Mouse (Mus musculus) heart, embryonic 15.5 days (tissue): Measurements from ENCODE around the gene Zg16. TPM values are rescaled to one million over a fixed set of nuclear protein-coding genes. Genes with fewer than 3 reads are reported as not detected.
A peak's percentile ranks its signal among the peaks of the same experiment; 100 is the strongest.

Source experiments
- ATAC-seq: fragments of 200-750 bp; cut with Nextera tagmentation; replicated peaks from 2 replicates; pipeline ENCODE4 v1.8.0; 2017; ENCODE audit warnings: low read depth, moderate TSS enrichment; ENCODE audit not compliant: insufficient number of reproducible peaks, insufficient read depth, low FRiP score
- H3K27ac ChIP-seq: fragments of 300-500 bp; sonication (generic); 2 replicates; pipeline ENCODE4 v1.5.1; 2015; ENCODE audit warnings: mild to moderate bottlenecking, inconsistent platforms
- H3K27me3 ChIP-seq: fragments of 300-500 bp; sonication (generic); 2 replicates; pipeline ENCODE4 v1.6.1; 2015; ENCODE audit warnings: inconsistent platforms
- H3K36me3 ChIP-seq: fragments of 300-500 bp; sonication (generic); 2 replicates; pipeline ENCODE4 v1.6.1; 2015; ENCODE audit warnings: mild to moderate bottlenecking, inconsistent platforms
- H3K4me1 ChIP-seq: fragments of 300-500 bp; sonication (generic); replicated peaks from 2 replicates; pipeline ENCODE4 v1.6.1; 2015; ENCODE audit warnings: inconsistent platforms
- H3K4me2 ChIP-seq: fragments of 300-500 bp; sonication (generic); 2 replicates; pipeline ENCODE4 v1.6.1; 2015; ENCODE audit warnings: inconsistent platforms, mild to moderate bottlenecking, moderate library complexity
- H3K4me3 ChIP-seq: fragments of 300-500 bp; sonication (generic); 2 replicates; pipeline ENCODE4 v1.5.1; 2015; ENCODE audit warnings: mild to moderate bottlenecking, inconsistent platforms
- H3K9ac ChIP-seq: fragments of 300-500 bp; sonication (generic); 2 replicates; pipeline ENCODE4 v1.6.1; 2015; ENCODE audit warnings: mild to moderate bottlenecking, inconsistent platforms
- H3K9me3 ChIP-seq: fragments of 300-500 bp; sonication (generic); replicated peaks from 2 replicates; pipeline ENCODE4 v1.6.1; 2016; ENCODE audit warnings: inconsistent platforms
- WGBS: fragments of 180-500 bp; shearing (Covaris S2); methylation state at CpG from one replicate; pipeline ENCODE4 v1.1.7; 2015; ENCODE audit warnings: mixed read lengths; 5-methylcytosine and 5-hydroxymethylcytosine counted together
- polyA plus RNA-seq: library from polyadenylated mRNA; unstranded; fragments of >200 nt; fragmentation: Nextera tagmentation; extraction: Ambion mirVana; gene quantifications from 2 replicates; pipeline ENCODE4 v1.2.1, GENCODE M21; 2015

The Zg16 gene
- polyA plus RNA-seq, 1 experiment from 2014 or later = not detected

DNA sequence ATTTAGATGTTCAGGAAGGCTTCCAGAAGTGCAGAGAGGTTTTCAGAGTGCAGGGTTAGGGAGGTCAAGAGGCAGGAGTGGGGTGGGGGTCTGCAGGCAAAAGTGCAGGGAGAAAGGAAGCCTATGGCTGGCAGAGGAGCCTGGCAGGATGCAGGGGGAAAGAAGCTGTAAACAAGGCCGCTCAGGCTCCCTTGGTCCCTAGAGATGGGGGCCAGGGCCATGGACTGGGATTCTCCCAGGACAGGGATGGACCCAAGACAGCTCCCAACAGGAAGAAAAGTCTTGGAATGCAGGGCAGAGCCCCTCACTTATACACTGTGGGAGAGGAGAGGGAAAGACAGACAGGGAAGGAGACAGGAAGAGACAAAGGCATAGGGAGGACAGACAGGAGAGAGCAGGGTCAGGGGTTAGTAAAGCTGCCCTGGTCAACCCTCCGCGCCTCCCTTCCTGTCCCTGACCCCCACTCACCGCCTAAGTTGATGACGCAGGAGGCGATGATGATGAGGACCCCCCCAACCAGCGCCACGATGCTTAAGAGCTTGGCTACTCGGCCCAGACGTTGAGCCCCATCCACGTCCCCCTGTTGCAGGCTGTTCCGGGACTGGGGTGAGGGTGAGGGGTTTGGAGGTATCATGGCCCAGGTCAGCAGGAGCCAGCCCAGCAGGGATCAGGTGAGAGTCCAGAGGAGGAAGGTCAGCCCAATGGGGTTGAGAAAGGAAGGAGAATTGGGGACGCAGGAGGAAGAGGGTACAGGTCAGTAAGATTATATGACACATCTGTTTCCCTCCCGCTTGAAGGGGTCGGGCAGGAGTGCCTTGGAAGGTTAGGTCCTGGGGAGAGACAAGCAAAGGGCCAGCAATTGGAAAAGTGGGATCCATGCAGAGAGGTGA, 68.5 kb downstream of the Zg16 start:
- H3K36me3 ChIP-seq = peaks cover 21% of the 10 kb centered on the region
- H3K27me3 ChIP-seq = no peaks in the 10 kb centered on the region
- peaks cover 76% of the 10 kb centered on the region for H3K4me1 ChIP-seq
- H3K9me3 ChIP-seq = no peaks in the 10 kb centered on the region
- WGBS = 81% methylated on average over 15 of the region's 15 CpGs
- peak overlapping the region; percentile 99; the same call in 1 of the 2 replicates for H3K27ac ChIP-seq
- no peak overlapping the region for H3K9ac ChIP-seq
- no peak for ATAC-seq
- no peak overlapping the region for H3K4me3 ChIP-seq
- no peak overlapping the region for H3K4me2 ChIP-seq

DNA sequence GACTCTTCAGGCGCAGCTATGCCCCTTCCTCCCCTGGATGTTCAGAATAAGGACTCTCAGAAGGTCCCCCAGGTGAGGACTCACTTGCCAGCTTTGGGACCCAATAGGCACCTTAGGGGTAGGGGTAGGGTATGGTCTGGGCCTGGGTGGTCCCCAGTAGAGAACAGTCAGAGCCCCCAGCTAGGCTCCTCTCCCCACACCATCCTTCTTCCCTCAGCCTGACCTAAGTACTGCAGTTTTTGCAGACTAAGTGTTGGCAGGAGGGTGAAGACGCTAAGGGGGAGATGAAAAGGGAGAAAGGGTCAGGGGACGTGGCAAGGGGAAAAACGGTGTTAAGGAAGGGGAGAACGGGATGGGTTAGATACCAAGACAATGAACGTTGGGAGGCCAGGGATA, 69.2 kb downstream of the Zg16 start:
- Histone ChIP-seq H3K9me3 (no peaks in the 10 kb centered on the region), H3K9ac (no peak overlapping the region), H3K27ac (peak overlapping the region; percentile 99), H3K4me1 (peaks cover 75% of the 10 kb centered on the region), H3K4me3 (no peak overlapping the region), H3K27me3 (no peaks in the 10 kb centered on the region), H3K36me3 (peaks cover 17% of the 10 kb centered on the region), H3K4me2 (no peak overlapping the region)
- no peak for ATAC-seq
- WGBS = 39% methylated on average over 6 of the region's 6 CpGs

DNA sequence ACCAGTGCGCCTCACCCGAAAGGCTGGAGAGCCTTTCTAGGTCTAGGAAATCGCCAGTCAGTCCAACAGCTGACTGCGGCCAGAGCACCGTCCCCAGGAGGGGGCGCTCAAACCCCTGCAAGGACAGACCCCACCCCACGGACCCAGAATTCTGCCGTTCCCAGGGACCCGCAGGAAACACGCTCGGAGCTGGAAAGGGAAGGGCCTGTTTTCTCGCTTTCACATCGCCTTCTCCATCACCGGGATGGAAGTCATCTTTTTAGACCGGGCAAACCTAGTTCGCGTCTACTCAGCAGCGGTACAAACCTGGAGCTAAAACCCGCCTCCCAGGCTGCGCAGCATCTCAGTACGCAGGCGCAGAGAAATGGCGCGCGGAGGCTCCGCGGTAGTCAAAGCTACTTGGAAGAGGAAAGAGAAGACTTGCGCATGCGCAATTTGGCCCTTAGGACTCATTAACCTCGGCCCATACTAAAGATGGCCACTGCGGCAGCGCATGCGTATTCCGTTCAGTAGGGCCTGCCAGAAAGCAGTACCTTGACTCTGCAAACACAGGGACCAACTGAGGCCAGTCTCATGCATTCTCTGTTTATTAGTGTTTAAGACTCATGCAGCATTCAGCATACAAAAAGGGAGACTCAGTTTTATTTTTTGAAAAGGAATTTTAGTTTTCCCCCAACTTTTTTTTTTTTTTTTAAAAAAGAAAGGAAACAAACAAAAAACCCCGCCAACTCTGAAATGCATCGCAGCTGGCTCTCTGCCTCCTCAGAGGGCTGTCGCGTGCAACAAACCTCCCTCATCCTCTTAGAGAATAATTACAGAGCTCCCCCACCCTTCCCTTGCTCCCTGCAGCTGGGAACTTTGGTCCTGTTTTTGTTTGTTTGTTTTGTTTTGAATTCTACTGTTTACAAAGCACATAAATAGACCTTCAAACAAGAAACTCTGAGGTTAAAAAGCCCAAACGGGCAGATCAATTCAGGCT, 69.9 kb downstream of the Zg16 start, which contains the start of gene Pagr1a:
Gene Pagr1a, minus strand, starts transcription at position 382 of the 979 bp plus-strand sequence.
- H3K4me2 ChIP-seq = peak within 1 kb of the TSS; percentile 88
- no peaks in the 10 kb centered on the region for H3K9me3 ChIP-seq
- H3K9ac ChIP-seq = peak within 1 kb of the TSS; percentile 93
- H3K4me3 ChIP-seq = peak within 1 kb of the TSS; percentile 77
- WGBS = 4% methylated on average over 39 of the region's 39 CpGs
- ATAC-seq = peak; percentile 79
- peak within 1 kb of the TSS; percentile 99 for H3K27ac ChIP-seq
- no peaks in the 10 kb centered on the region for H3K27me3 ChIP-seq
- peaks cover 68% of the 10 kb centered on the region for H3K4me1 ChIP-seq
- H3K36me3 ChIP-seq = peaks cover 14% of the 10 kb centered on the region; the same call in 1 of the 2 replicates

- peaks cover 61% of the 10 kb centered on the region for H3K4me1 ChIP-seq
- peak overlapping the region; percentile 99 for H3K27ac ChIP-seq
- 0% methylated on average over 22 of the region's 22 CpGs for WGBS
- H3K9ac ChIP-seq = peak overlapping the region; percentile 93
- H3K4me2 ChIP-seq = peak overlapping the region; percentile 88
- H3K36me3 ChIP-seq = peaks cover 11% of the 10 kb centered on the region; the same call in 1 of the 2 replicates
- H3K9me3 ChIP-seq = no peaks in the 10 kb centered on the region
- peak; percentile 54 for ATAC-seq
- no peaks in the 10 kb centered on the region for H3K27me3 ChIP-seq
- peak overlapping the region; percentile 77 for H3K4me3 ChIP-seq
These were observed 70.6 kb downstream of the Zg16 start for GRCm38 (mm10) chr7:127016486-127016938.

GRCm38 (mm10) chr7:127016481-127016485, 70.8 kb downstream of the Zg16 start, which contains the start of gene Pagr1b:
Pagr1b (minus strand) TSS chr7:127016484.
- Histone ChIP-seq H3K27ac (peak within 1 kb of the TSS; percentile 99), H3K4me1 (peaks cover 59% of the 10 kb centered on the region), H3K9me3 (no peaks in the 10 kb centered on the region), H3K4me3 (peak within 1 kb of the TSS; percentile 77), H3K4me2 (peak within 1 kb of the TSS; percentile 88), H3K9ac (peak within 1 kb of the TSS; percentile 93), H3K36me3 (peaks cover 11% of the 10 kb centered on the region; the same call in 1 of the 2 replicates), H3K27me3 (no peaks in the 10 kb centered on the region)
- ATAC-seq = no peak

DNA sequence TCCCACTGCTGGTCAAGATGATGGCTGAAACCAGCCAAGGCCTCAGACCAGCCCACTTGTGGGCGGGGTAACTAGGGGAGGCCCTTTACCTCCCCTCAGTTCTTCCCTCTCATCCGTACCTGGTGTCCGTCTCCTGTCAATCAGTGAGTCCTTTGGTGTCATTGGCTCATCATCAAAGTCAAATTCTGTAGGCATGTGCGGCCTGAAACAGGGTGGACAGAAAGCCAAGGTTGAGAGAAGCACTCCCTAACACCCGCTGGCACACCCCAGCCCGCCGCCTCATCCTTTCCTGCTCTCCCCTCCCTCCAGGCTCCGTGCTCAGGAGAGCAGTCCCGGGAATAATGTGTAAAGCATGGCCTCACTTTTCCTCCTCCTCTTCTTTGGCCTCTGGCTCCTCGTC, 71.0 kb downstream of the Zg16 start:
- H3K4me2 ChIP-seq = peak overlapping the region; percentile 88
- H3K27me3 ChIP-seq = no peaks in the 10 kb centered on the region
- peak overlapping the region; percentile 93 for H3K9ac ChIP-seq
- H3K4me3 ChIP-seq = peak overlapping the region; percentile 77
- H3K36me3 ChIP-seq = peaks cover 11% of the 10 kb centered on the region; the same call in 1 of the 2 replicates
- H3K9me3 ChIP-seq = no peaks in the 10 kb centered on the region
- peaks cover 57% of the 10 kb centered on the region for H3K4me1 ChIP-seq
- 2% methylated on average over 10 of the region's 10 CpGs for WGBS
- peak overlapping the region; percentile 99 for H3K27ac ChIP-seq
- peak; percentile 28; the same call in 1 of the 2 replicates for ATAC-seq

DNA sequence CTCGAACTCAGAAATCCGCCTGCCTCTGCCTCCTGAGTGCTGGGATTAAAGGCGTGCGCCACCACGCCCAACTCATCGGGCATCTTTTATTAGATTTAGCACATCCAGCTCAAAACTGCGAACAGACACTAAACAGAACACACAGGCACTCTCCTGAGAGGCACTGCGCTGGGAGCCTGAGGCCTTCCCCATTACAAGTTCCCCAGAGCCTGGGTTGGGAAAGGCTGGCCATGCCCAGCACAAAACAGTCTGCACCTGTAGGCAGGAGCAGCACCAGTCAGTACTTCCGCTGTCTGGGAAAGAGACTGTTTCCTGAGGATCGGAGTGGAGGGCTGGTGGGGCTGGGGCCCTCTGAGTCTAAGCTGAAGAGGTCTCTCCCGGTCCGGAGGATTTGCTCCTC, 72.1 kb downstream of the Zg16 start:
- H3K9me3 ChIP-seq = no peaks in the 10 kb centered on the region
- H3K4me2 ChIP-seq = peak overlapping the region; percentile 88
- no peaks in the 10 kb centered on the region for H3K27me3 ChIP-seq
- 84% methylated on average over 12 of the region's 12 CpGs for WGBS
- no peak overlapping the region for H3K4me3 ChIP-seq
- H3K36me3 ChIP-seq = peaks cover 11% of the 10 kb centered on the region; the same call in 1 of the 2 replicates
- no peak for ATAC-seq
- H3K27ac ChIP-seq = no peak overlapping the region
- peaks cover 46% of the 10 kb centered on the region for H3K4me1 ChIP-seq
- H3K9ac ChIP-seq = no peak overlapping the region

- Histone ChIP-seq H3K4me3 (peak within 1 kb of the TSS; percentile 77), H3K9me3 (no peaks in the 10 kb centered on the region), H3K4me1 (peaks cover 40% of the 10 kb centered on the region), H3K9ac (peak within 1 kb of the TSS; percentile 56), H3K4me2 (peak within 1 kb of the TSS; percentile 88), H3K27ac (peak within 1 kb of the TSS; percentile 60), H3K27me3 (no peaks in the 10 kb centered on the region), H3K36me3 (peaks cover 11% of the 10 kb centered on the region; the same call in 1 of the 2 replicates)
- WGBS = 18% methylated on average over 11 of the region's 11 CpGs
- no peak for ATAC-seq
These were observed 72.8 kb downstream of the Zg16 start, which contains the start of gene Mvp for GRCm38 (mm10) chr7:127014320-127014719. Mvp (minus strand) TSS chr7:127014621.

GRCm38 (mm10) chr7:127013385-127013784, 73.7 kb downstream of the Zg16 start:
- Histone ChIP-seq H3K4me1 (peaks cover 42% of the 10 kb centered on the region), H3K27me3 (no peaks in the 10 kb centered on the region), H3K4me2 (peak overlapping the region; percentile 88; the same call in 1 of the 2 replicates), H3K4me3 (0 out of 2 replicates have a peak overlapping the region, but pooled peaks have one; percentile 56), H3K9ac (no peak overlapping the region), H3K27ac (no peak overlapping the region), H3K36me3 (peaks cover 11% of the 10 kb centered on the region; the same call in 1 of the 2 replicates), H3K9me3 (no peaks in the 10 kb centered on the region)
- ATAC-seq = no peak
- 87% methylated on average over 6 of the region's 6 CpGs for whole genome bisulfite sequencing

GRCm38 (mm10) chr7:127012845-127013244, 74.3 kb downstream of the Zg16 start:
- Histone ChIP-seq H3K4me1 (peaks cover 44% of the 10 kb centered on the region), H3K9me3 (no peaks in the 10 kb centered on the region), H3K27ac (no peak overlapping the region), H3K4me3 (no peak overlapping the region), H3K4me2 (no peak overlapping the region), H3K27me3 (no peaks in the 10 kb centered on the region), H3K9ac (no peak overlapping the region), H3K36me3 (peaks cover 11% of the 10 kb centered on the region; the same call in 1 of the 2 replicates)
- ATAC-seq = no peak
- WGBS = 95% methylated on average over 10 of the region's 10 CpGs

GRCm38 (mm10) chr7:127012374-127012773, 74.8 kb downstream of the Zg16 start:
- Histone ChIP-seq H3K4me2 (no peak overlapping the region), H3K36me3 (peaks cover 11% of the 10 kb centered on the region; the same call in 1 of the 2 replicates), H3K27ac (no peak overlapping the region), H3K4me3 (no peak overlapping the region), H3K27me3 (no peaks in the 10 kb centered on the region), H3K4me1 (peaks cover 42% of the 10 kb centered on the region), H3K9ac (no peak overlapping the region), H3K9me3 (no peaks in the 10 kb centered on the region)
- 69% methylated on average over 6 of the region's 6 CpGs for WGBS
- ATAC-seq = no peak
